Mouse (Mus musculus) T-helper 1 cell (primary cell): ENCODE measurements at regions not wholly inside any gene's neighbourhood (a gene's known extent, or its start where the extent isn't known, plus 50 kb on each side); places are given as distances from the start of the nearest gene placed in this dataset.

Source experiments
- in situ Hi-C: fragments of 300-600 bp; cut with MboI, MseI; formaldehyde crosslinking; loops from one replicate; pipeline ENCODE4 v1.15.1; 2025; ENCODE audit warnings: high pct_unique_total_duplicates

DNA sequence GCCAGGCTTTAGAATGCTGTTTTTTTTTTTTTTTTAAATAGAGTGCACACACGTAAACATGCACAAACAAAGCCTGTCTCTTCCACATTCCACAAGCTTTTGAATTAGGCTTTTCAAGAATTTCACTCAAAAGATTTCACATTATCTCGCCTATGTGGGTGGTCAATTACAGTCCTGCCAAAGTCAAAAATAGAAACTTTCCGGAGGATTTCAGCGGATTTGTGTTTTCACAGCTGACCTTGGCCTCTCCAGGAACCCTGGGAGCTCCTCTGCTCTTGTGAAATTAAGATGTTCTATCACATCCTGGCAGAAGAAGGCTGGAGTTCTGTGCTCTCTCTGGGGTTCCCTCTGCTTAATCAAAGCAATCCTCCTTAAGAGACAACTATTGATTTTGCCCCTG, 360.9 kb upstream of the Tenm4 start:
- in situ Hi-C loops, result no loop called here

DNA sequence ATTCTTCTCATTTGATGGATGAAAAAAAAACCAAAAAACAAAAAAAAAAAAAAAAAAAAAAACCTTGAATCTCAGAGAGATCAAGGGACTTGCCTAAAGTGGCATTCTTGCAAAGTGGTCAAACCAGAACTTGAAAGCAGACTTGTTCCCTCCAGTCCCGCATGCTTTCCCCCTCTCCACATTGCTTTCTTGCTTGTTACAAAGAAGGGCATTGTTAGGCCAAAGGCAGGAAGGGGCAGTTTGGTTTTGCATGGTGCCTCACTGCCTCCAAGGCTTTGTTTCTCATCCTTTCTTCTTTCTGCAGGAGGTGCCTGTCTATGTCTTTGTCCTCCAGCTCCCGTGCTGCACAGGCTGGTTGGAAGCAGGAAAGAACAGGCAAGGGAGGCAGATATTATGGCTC, 356.2 kb upstream of the Tenm4 start:
- in situ Hi-C loops, result no loop called here

DNA sequence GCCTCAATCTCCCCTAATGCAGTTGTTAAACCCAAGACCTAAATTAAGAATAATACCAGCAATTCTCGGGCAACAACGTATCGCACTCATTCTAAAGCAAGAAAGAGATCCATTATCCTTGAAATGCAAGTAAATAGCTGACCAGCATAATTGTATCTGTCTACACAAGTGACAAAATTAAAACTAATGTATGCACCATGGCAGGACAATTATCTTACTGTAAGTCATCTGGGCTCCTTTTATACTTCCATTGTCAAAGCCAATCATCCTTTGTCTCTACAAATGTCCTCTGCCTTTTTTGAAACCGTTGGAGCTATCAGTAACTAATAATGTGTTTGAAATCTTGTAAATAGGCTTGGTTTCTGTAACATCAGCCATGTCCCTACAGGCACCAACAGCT, 347.5 kb upstream of the Tenm4 start:
- in situ Hi-C loops, result no loop called here

DNA sequence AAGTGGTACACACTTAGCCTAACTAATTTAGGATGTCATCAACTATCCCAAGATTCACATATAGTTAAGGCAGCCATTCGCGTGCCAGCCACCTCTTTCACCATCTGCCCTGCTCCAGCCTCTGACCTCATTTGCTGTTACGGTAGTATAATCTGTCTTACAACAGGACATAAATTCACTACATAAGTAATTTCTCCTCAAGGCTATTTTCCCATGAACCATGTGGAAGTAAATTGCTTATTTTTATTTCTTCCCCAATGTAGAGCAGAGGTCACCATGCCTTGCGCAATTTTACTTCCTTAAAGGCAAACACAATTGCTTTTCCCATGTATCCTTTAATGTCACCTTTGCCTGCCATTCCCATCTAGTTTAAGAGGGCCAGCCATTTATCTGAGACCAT, 341.2 kb upstream of the Tenm4 start:
- in situ Hi-C loops, result no loop called here

DNA sequence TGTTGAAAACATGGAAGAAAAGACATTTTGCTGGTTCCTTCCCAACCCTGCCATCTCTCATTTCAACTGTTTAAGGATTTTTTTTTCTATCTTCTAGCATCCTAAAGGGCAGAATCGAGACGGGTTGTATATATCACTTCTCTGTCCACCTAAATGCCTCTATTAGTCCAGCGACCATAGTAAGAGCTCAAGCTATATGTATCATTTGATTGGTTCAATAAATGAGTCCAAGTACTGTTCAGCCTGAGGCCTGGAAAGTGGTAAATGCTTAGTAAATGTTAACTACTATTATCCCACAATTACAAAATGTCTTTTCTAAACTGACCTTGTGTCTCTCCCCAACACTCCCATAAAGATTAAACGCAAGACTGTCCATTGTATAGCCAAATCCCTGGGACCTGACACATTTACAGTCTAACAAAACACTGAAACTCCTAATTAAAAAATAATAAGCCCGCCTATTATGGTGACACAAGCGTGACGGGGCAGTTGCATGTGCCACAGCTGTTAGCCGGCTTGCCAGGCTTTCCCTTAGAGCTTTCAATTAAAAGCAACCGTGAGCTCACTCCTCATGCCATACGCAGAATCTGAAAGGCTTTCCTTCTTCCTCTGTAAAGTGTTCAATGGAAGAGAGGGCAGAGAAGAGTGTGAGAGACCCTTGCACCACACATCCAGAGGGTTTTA, 336.7 kb upstream of the Tenm4 start:
- in situ Hi-C loops, result no loop called here

DNA sequence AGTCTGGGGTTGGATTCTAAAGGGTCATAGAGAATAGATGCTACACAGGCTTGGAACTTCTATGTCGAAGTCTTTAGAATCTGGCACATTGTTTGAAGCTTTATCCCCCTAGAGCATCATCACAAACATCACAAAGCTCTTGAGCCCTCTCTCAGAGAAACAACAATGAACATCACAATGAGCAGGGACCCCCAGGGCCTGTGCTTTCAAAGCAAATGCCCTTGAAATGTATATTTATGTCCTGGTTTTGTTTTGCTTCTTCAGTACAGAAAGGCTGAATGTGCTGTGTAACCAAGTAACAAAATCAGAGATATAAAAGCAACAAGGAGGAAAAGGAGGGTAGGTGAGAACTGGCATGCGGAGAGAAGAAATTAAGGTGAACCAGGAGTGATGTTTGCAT, 330.6 kb upstream of the Tenm4 start:
- in situ Hi-C loops, result no loop called here

DNA sequence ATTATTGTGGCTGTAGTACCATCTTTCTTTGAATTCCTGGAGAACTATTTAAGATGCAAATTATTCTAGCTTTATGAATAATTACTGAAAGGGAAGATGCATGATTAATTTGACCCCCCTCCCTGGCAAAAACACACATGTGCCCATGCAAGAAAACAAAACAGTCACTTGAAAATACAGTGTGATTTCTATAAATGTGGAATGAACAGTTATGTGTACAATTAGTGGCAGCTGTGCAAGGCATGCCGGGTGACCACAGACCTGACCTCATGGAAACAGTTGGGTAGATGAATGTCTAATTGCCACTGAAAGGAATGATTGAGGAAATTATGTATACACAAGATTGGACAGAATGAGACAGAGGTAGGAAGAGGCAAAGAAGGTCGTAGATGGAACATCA, 321.2 kb upstream of the Tenm4 start:
- in situ Hi-C loops, result loop anchor here (10.0 kb wide), 1 partner anchor 1345 kb away; no protein-coding TSS in a partner anchor

DNA sequence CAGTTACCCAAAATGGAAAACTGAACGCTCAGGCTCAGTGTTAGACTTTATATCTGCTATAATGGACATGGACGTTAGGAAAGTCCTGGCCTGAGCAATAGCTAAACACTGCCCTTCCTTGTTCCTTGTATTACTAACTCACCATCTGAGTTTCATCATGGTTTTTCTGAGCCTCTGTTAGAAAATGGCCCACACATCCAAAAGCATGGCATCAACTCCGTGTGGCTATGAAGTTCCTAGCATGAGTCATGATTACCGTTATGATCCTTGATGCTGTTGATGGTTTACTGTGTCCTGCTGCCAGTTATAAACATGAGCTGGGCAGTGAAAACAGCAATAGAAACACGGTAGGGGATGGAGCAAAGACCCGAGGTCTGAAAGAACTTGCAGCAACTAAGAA, 318.4 kb upstream of the Tenm4 start:
- in situ Hi-C loops, result loop anchor here (10.0 kb wide), 1 partner anchor 1342 kb away; no protein-coding TSS in a partner anchor

DNA sequence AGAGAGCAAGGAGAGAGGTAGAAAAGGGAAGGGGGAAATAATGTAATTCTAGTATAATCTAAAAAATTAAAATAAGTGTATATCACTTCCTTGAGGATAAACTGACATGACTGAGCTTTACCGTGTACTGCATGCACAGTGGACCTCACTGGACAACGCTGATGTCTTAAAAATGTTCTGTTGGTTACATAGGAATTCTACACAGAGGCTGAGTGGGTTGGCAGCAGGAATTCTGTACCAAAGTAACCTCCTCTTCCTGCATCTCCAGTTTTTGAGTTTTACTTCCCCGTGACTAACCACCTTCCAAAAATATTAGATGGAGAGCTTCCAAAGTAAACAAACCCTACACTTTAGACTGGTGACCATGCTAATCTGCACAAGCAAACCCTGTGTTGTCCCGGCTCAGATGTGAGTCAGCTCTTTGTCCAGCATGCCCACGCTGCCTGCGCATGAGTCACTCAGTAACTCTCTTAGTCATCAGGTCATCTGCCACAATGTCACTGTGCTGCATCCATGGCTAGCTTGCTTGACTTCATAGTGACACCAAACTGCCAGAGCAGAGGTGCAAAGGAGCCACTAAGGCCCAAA, 317.7 kb upstream of the Tenm4 start:
- in situ Hi-C loops, result loop anchor here (10.0 kb wide), 1 partner anchor 1341 kb away; no protein-coding TSS in a partner anchor

DNA sequence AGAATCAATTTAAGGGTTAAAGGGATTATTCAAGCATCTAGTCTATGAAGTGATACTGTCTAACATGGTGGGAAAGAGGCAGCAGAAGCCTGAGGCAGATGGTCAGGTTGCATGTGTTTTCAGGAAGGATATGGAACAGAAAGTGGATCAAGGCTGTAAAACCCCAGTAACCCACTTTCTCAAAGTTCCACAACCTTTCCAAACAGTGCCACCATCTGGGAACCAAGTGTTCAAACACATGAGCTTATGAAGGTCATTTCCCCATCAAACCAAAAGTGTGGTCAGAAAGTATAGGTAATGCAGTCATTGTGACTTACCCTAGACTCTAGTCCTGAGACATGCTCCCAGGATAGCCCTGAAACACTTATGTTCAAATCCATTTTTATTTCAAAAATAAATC, 312.8 kb upstream of the Tenm4 start:
- in situ Hi-C loops, result loop anchor here (10.0 kb wide), 1 partner anchor 1337 kb away; no protein-coding TSS in a partner anchor

DNA sequence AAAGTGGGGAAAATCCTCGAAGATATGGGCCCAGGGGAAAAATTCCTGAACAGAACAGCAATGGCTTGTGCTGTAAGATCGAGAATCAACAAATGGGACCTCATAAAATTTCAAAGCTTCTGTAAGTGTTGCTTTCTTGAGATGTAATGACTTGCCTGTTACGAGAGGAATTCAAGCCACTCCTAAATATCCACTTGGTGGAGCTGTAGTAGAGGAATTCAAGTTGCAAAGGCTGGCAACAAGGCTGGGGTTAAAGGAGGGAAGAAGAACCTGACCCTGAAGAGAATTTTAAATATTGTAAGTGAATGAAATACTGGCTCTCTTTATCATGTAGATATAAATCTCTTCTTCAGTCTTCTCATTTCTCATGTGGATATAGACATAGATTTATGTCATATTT, 306.8 kb upstream of the Tenm4 start:
- in situ Hi-C loops, result no loop called here

DNA sequence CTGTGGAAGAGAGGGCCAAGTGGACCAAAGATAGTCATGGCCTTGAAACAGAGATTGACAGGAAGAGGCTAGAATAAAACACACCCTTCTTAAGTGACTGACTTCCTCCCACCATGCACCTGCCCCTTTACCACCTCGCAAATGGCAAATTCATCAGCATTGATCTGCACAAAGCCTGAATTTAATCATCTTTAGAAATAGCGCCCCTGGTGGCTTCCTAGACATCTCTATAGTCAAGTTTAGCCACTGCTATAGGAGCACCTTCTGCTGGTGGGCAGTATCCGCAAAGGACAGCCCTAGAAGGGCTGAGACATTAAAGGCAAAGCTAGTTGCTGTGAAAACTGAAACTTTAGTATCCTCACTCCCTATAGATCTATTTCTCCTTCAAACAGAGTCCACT, 305.8 kb upstream of the Tenm4 start:
- in situ Hi-C loops, result no loop called here

DNA sequence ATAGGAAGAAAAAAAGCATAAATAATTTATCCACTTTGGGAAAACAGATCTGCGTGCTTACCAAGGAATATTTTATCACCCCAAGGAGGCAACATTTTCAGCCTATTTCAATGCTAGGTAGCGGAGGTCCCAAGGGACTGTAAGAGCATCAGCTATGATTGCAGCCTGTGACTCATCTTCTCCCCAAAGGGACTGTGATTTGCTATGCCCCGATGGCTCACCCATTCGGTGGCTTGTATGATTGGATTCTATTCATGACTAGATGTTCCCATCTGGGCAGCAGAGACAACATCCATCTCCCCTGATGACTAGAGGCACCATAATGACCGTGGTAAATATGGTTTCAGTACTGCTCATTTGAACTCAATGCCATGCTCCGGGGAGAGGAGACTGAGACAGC, 302.3 kb upstream of the Tenm4 start:
- in situ Hi-C loops, result no loop called here

DNA sequence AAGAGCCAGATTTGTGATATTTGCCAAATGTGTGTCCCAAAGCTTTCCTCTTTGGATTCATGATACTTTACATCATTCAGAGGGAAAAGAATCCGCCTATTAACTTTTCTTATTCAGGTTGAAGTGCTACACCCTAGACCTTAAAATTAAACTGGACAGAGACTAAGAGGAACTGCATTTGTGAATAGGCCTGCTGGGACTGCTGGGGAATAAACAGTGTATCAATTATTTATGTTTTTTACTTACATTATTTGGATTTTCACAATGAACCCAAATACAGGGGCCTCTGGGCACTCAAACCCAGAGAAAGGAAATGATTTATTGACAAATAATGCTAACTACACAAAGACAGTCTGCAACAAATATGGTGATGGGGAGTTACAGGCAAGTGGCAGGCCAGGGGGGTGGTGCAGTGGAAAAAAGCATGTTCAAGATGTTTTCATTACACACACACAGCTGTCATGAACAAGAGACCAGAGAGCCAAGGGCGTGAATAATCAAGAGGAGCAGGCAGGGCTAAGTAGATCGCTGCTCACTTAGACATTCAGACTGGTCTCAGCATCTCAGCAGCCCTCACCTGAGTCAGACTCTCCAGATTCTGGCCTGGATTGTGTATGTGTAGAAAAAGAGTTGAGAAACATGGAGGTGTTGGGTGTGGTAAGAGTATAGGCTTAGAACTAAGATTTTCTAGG, 290.3 kb upstream of the Tenm4 start:
- in situ Hi-C loops, result no loop called here

DNA sequence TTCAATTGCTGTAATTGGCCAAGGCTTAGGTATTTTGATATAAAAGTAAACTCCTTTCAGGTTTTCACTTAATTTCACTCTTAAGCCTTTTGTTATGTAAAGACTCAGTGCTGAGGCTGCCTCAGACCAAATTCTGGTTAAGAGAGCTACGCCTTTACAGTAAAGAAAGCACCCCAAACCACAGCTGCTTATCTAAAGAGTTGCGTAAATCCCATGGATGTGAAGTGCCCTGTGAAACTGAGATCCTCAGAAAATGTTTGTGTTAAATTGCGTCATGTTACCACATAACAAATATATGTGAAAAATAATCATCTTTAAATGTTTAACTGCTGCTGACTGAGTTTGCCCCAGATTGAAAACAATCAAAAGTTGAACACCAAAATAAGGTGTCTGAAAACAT, 269.5 kb upstream of the Tenm4 start:
- in situ Hi-C loops, result no loop called here

DNA sequence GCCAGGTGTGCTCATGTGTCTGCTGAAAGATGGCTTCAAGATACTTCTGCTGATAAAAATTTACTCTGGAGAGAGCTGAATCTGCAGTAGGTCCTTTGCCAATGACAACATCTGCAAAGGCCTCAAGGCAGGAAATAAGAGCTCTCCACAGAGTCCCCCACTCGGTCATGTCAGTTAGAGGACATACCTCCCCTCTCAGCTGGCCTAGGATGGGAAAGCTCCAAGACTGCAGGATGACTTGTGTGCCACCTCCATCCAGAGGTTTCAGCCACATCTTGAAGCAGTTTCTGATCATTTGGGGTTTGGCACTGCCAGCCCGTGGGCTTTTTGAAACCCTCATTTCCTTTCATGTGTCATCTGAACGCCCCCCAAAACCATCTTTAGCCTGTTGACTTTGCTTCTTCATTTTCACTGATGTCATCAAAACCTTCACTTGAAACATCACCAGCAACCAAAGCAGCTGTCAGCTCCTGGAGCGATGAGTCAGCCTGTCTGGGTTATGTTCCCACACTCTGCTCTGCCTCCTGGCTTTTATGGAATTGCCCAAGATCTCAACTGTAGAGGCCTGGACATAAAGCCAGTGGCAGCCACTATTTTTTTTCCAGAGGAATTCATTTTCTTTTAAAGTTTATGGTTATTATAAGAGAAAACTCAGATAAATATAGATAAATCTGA, 256.5 kb upstream of the Tenm4 start:
- in situ Hi-C loops, result no loop called here

DNA sequence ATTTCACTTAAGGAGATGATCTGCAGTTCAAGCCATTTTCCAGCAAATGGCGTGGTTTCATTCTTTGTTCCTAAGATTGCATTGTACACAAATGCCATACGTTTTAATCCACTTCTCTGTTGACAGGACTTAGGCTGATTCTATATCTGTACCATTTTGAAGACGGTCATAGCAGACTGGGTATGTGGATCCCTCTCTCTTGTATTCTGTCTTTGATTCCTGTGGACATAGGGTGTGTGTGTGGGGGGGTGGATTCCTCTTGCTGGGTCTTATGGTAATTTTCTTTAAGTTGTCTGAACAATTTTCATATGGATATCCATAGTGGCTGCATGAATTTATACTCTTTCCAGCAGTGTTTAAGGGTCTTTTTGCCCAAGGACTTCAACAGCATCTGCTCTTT, 251.1 kb upstream of the Tenm4 start:
- in situ Hi-C loops, result no loop called here

DNA sequence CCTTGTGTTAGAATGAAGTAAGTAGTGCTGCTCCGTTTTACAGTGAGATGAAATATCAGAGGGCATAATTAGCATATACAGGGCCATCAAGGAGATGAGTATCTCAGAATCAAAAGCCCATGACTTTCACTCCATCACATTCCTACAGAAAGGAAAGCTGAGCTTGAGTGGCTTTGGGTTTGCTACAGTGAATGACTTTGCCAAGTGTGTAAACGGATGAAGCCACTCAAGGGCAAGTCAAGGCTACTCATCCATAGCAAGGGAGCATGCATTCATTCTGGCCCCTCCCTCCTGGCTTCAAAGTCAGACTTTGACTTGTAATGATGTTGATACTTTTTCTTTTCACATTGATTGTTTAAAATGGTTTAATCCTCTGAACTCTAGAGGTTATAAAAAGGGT, 246.2 kb upstream of the Tenm4 start:
- in situ Hi-C loops, result no loop called here

DNA sequence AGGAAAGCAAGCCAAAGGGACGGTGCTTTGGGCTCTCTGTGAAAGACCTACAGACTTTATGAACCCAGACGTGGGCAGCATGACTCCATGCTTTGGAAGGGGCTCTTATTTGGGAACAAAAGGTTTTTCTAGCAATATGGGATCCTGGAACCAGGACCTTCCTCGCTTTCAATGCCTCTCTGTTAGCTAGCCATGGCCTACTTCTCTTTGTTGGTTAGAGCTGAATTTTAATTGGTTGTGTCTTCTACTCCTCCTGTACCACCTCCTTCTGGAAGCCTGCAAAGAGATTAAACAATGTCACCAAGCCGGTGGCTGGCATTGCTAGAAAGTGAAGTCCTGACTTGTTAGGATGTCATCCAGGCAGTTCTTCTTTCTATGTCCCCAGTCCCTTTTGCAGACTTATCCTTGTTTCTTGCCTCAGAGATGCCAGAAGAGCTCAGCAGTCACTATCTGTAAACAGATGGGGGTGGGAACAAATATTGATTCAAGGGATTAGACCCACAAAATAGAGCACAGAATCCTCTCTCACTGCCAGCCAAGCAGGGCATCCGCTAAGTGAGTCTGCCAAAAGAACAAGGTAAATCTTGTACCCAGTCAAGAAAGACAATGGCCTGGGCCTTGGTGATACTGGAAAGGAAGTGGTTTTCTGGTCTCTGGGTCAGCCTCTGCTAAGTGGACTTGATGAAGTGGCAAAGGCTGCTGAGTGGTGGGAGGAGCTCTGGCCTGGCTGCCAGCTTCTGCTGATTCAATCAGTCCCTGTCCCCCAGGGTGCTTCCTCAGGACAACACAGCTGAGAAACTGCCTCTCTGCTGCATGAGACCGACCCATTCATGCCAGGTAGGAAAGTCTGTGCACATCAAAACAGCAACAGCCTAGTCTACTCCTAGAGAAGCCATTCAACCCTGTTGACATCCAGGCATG, 244.7 kb upstream of the Tenm4 start:
- in situ Hi-C loops, result no loop called here

DNA sequence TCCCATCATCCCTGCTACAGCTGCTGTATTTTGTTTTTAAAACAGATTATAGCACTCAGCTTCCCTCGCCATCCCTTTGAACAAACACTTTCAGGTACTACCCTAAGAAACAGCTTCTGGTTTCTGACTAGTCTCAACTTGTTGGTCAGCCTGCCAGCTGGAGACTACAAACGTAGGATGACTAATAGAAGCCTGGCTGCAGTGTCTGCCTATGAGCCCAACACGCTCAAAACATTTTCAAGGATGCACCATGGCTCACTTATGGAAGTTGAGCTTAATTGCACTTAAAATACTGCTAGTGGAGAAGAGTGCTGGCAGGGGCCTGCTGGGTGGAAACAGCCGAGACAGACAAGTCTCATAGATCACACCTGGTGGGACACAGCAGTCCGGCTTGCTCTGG, 234.4 kb upstream of the Tenm4 start:
- in situ Hi-C loops, result no loop called here

DNA sequence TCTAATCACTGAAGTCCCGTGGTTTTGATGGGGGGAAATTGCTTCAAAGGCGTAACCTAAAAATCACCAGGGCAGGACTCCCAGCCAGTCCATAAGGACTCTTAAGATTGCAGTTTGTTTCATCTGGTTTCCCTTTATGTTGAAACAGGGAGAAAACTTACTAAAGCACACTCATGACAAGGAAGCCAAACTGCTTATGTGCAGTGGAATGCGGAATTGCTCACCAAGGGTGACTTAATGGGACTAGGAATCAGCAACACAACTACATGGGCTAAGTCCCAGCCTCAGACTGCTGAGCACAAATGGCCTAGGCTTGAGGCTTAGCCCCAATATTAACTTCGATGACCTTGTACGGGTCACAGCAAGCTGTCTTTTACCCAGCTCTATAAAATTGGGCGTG, 227.6 kb upstream of the Tenm4 start:
- in situ Hi-C loops, result no loop called here
